Comparison of ENCODE assay signal across 26 mouse cellular contexts in genomic region chr10:24742950-24743487, GRCm38 (mm10).
"Had no signal": no experiment of that assay in that cellular context is flagged by ENCODE, and none has a peak within 500 bp of the region (broad histone marks: within the 10 kb centered on the region; RNA-seq: fewer than 3 reads in every experiment).

No protein-coding gene starts in this region.

- H3K36me3 ChIP-seq: heart, embryonic 13.5 days; heart, embryonic 15.5 days; hindbrain, embryonic 13.5 days; hindbrain, embryonic 15.5 days; kidney, embryonic 15.5 days; liver, embryonic 12.5 days had no signal

- H3K4me3 ChIP-seq: heart, adult 2 months; heart, embryonic 13.5 days; heart, embryonic 15.5 days; hindbrain, embryonic 13.5 days; hindbrain, embryonic 15.5 days; kidney, embryonic 15.5 days; left cerebral cortex, adult 2 months; liver, embryonic 12.5 days had no signal

- H3K9me3 ChIP-seq: heart, embryonic 13.5 days; heart, embryonic 15.5 days; hindbrain, embryonic 13.5 days; hindbrain, embryonic 15.5 days; kidney, embryonic 15.5 days; liver, embryonic 12.5 days had no signal

- H3K4me1 ChIP-seq: hindbrain, embryonic 15.5 days; kidney, embryonic 15.5 days; liver, embryonic 12.5 days had no signal

- H3K9ac ChIP-seq: heart, embryonic 13.5 days; heart, embryonic 15.5 days; hindbrain, embryonic 13.5 days; hindbrain, embryonic 15.5 days; kidney, embryonic 15.5 days; liver, embryonic 12.5 days; liver, embryonic 14.5 days had no signal

- H3K27ac ChIP-seq: heart, adult 2 months; heart, embryonic 13.5 days; heart, embryonic 15.5 days; hindbrain, embryonic 13.5 days; hindbrain, embryonic 15.5 days; hindbrain, postnatal 0 days; kidney, embryonic 15.5 days; kidney, postnatal 0 days; left cerebral cortex, adult 2 months; liver, embryonic 12.5 days; liver, embryonic 14.5 days had no signal

- DNase-seq: gastrocnemius, postnatal 14 days; gastrocnemius, postnatal 36 days; heart, adult 11 months; heart, adult 2 months; heart, postnatal 14 days; heart, postnatal 36 days; kidney, adult 11 months; kidney, adult 2 months; kidney, adult 9 months; kidney, postnatal 14 days; kidney, postnatal 36 days; layer of hippocampus, adult 9-11 months; layer of hippocampus, postnatal 36 days; lung, adult 18-20 months had no signal

- H3K27me3 ChIP-seq: heart, embryonic 13.5 days; heart, embryonic 15.5 days; hindbrain, embryonic 13.5 days; hindbrain, embryonic 15.5 days; kidney, embryonic 15.5 days; liver, embryonic 12.5 days had no signal

- H3K4me2 ChIP-seq: heart, embryonic 11.5 days; heart, embryonic 13.5 days; heart, embryonic 15.5 days; hindbrain, embryonic 13.5 days; hindbrain, embryonic 15.5 days; kidney, embryonic 15.5 days; liver, embryonic 12.5 days had no signal

- ATAC-seq: hindbrain, postnatal 0 days; intestine, embryonic 16.5 days; liver, embryonic 12.5 days had no signal
